Mouse (Mus musculus) stomach, embryonic 14.5 days (tissue): Measurements from ENCODE around the gene Acad9. TPM values are rescaled to one million over a fixed set of nuclear protein-coding genes. Genes with fewer than 3 reads are reported as not detected.

ENCODE experiments used
- ATAC-seq: fragments of 200-750 bp; cut with Nextera tagmentation; 2 replicates; pipeline ENCODE4 v1.8.0; 2017; ENCODE audit warnings: low read depth, moderate TSS enrichment; ENCODE audit not compliant: insufficient number of reproducible peaks, insufficient read depth, low FRiP score
- H3K27ac ChIP-seq: fragments of 300-500 bp; sonication (generic); 2 replicates; pipeline ENCODE4 v1.5.1; 2014; ENCODE audit warnings: mild to moderate bottlenecking, low read length, moderate library complexity, mixed read lengths
- H3K27me3 ChIP-seq: fragments of 300-500 bp; sonication (generic); 2 replicates; pipeline ENCODE4 v1.6.1; 2014; ENCODE audit warnings: low read length, control low read depth, mixed read lengths; ENCODE audit not compliant: control insufficient read depth, insufficient read depth
- H3K36me3 ChIP-seq: fragments of 300-500 bp; sonication (generic); 2 replicates; pipeline ENCODE4 v1.6.1; 2014; ENCODE audit warnings: mild to moderate bottlenecking, control low read depth, low read length, moderate library complexity, mixed read lengths; ENCODE audit not compliant: control insufficient read depth, insufficient read depth
- H3K4me1 ChIP-seq: fragments of 300-500 bp; sonication (generic); 2 replicates; pipeline ENCODE4 v1.6.1; 2014; ENCODE audit warnings: low read length, control low read depth, mixed read lengths; ENCODE audit not compliant: control insufficient read depth, insufficient read depth
- H3K4me2 ChIP-seq: fragments of 300-500 bp; sonication (generic); replicated peaks from 2 replicates; pipeline ENCODE4 v1.6.1; 2014; ENCODE audit warnings: low read depth, low read length, control low read depth
- H3K4me3 ChIP-seq: fragments of 300-500 bp; sonication (generic); 2 replicates; pipeline ENCODE4 v1.5.1; 2014; ENCODE audit warnings: low read depth, low read length, control low read depth
- H3K9ac ChIP-seq: fragments of 300-500 bp; sonication (generic); replicated peaks from 2 replicates; pipeline ENCODE4 v1.6.1; 2014; ENCODE audit warnings: low read depth, mild to moderate bottlenecking, control low read depth, low read length, moderate library complexity, mixed read lengths
- H3K9me3 ChIP-seq: fragments of 300-500 bp; sonication (generic); 2 replicates; pipeline ENCODE4 v1.6.1; 2016; ENCODE audit warnings: low read depth, low read length, control low read depth; ENCODE audit not compliant: control insufficient read depth
- WGBS: fragments of 180-500 bp; shearing (Covaris S2); extraction: QIAGEN DNeasy Blood & Tissue Kit; methylation state at CpG from one replicate; pipeline ENCODE4 v1.1.7; 2014; 5-methylcytosine and 5-hydroxymethylcytosine counted together
- polyA plus RNA-seq: library from polyadenylated mRNA; unstranded; fragments of >200 nt; fragmentation: Nextera tagmentation; extraction: Ambion mirVana; gene quantifications from 2 replicates; pipeline ENCODE4 v1.2.1, GENCODE M21; 2014

Acad9 gene
- polyA plus RNA-seq, 1 experiment from 2014 or later: 76.8 TPM

DNA sequence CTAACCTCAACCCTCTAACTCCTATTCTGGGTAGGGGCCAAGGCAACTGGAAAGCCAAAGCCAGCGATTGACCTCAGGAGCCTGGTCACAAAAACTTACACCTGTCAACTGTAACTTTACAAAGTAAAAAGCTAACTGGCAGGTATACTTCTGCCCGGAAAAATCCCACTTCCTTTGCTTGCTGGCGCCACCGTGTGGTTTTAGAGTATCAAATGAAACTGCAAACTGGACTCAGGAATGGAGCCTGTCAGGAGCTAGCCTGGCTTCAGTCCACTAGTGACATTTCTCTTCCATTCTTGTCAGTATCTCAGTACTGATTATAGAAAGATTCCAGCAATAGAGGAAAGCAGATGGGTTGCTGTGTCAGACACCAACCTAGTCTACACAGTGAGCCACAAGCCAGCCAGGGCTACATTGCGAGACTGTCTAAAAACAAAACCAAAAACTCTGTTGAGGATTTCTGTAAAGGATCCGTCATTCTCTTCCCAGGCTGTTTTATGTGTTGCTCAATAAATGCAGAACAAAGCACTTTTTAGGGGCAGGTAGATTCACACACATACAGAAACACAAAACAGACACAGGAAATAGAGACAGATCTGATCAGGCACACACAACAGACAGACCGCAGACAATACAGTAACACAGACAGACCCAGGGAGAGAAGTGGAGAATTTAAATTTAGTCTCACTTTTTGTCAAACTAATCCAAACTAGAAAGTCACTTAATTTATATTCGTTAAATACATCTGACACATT, 5.5 kb upstream of the Acad9 start:
- H3K27me3 ChIP-seq: no peaks in the 10 kb centered on the region
- ATAC-seq: no peak
- H3K4me3 ChIP-seq: no peak overlapping the region
- H3K9me3 ChIP-seq: no peaks in the 10 kb centered on the region
- H3K36me3 ChIP-seq: no peaks in the 10 kb centered on the region
- H3K4me1 ChIP-seq: no peaks in the 10 kb centered on the region
- WGBS: 33% methylated on average over 8 of the region's 8 CpGs
- no peak overlapping the region for H3K27ac ChIP-seq
- no peak overlapping the region for H3K4me2 ChIP-seq
- H3K9ac ChIP-seq: no peak overlapping the region

DNA sequence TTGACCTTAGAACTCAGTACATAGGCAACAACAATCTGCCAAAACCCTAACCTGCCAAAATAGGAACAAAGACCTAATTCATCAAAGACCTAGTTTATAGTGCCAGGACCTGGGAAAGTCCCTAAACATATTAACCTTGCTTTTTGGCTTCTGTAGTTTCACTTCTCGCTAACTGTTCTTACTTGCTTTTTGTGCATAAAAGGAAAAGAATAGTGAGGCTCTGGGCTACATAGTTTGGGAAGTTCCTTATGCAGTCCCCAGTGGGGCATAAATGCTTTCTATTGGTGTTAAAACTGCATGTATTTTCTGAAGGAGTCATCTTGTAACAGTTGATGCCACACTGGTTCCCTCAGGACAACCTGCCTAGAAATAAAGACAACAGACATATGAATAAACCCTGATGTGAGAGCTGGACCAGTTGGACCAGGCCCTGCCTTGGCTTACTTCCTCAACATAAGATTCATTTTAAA, 1.2 kb upstream of the Acad9 start:
- 97% methylated on average over 1 of the region's 1 CpGs for WGBS
- H3K9me3 ChIP-seq: no peaks in the 10 kb centered on the region
- H3K9ac ChIP-seq: no peak overlapping the region
- H3K4me3 ChIP-seq: no peak overlapping the region
- H3K27ac ChIP-seq: no peak overlapping the region
- no peak overlapping the region for H3K4me2 ChIP-seq
- peaks cover 13% of the 10 kb centered on the region for H3K4me1 ChIP-seq
- H3K36me3 ChIP-seq: no peaks in the 10 kb centered on the region
- ATAC-seq: no peak
- no peaks in the 10 kb centered on the region for H3K27me3 ChIP-seq

DNA sequence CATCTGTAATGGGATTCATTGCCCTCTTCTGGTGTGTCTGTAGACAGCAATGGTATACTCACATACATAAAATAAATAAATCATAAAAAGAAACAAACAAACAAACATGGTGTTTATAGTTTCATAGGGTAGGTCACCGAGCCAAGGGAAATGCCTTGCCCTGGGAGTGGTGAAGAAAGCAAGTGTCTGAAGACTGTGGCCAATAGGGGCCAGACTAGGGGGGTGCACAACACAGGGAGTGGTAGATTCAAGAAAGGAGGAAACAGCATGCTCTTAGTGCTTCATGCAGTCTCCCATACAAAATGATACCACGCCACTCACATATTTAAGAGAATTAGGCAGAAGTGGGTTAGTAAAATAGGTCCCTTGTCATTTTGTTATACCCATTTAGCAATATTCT, 613 bp upstream of the Acad9 start:
- 95% methylated on average over 2 of the region's 2 CpGs for WGBS
- no peaks in the 10 kb centered on the region for H3K9me3 ChIP-seq
- H3K9ac ChIP-seq: no peak overlapping the region
- H3K27ac ChIP-seq: no peak overlapping the region
- H3K4me1 ChIP-seq: peaks cover 13% of the 10 kb centered on the region
- ATAC-seq: no peak
- H3K4me2 ChIP-seq: peak overlapping the region; percentile 59
- H3K36me3 ChIP-seq: no peaks in the 10 kb centered on the region
- H3K27me3 ChIP-seq: no peaks in the 10 kb centered on the region
- peak overlapping the region; percentile 79 for H3K4me3 ChIP-seq

DNA sequence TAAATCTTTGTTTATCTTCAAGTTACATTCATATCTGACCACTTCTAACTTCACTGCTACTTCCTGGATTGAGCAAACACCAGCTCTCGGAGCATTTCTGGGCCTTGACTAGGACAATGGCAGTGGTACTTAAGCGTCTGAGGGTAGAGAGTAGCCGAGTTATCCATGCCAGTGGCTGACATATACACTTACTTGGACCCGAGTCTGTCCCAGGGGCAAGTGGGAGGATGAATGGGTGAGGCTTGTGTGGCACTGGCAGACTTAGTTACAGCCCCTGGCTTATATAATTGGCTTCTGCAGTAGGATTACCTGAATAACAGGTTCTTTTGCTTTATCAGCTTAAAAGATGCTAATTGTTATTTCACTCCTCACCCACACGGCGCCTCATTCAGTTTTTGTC, 2.0 kb downstream of the Acad9 start:
- no peaks in the 10 kb centered on the region for H3K27me3 ChIP-seq
- no peak overlapping the region for H3K9ac ChIP-seq
- ATAC-seq: no peak
- H3K27ac ChIP-seq: no peak overlapping the region
- peaks cover 13% of the 10 kb centered on the region for H3K4me1 ChIP-seq
- H3K4me3 ChIP-seq: no peak overlapping the region
- 82% methylated on average over 6 of the region's 6 CpGs for WGBS
- H3K36me3 ChIP-seq: peaks cover 7% of the 10 kb centered on the region; the same call in 1 of the 2 replicates
- no peaks in the 10 kb centered on the region for H3K9me3 ChIP-seq
- H3K4me2 ChIP-seq: no peak overlapping the region

DNA sequence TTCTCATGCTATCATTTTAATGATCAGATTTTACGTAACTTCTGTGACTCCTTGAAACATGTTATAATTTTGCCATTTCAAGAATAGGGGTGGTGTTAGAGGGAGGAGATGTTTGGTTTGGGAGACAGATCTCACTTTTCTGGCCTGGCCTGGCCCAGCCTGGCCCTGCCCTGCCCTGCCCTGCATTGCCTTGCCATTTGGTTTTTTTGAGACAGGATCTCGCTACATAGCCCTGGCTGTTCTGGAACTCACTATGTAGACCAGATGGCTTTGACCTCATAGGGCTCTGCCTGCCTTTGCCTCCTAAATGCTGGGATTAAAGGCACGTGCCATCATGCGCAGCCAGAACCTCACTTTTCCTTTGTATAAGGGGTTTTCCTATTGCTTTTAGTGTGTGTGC, 4.7 kb downstream of the Acad9 start:
- WGBS: 92% methylated on average over 4 of the region's 4 CpGs
- peaks cover 13% of the 10 kb centered on the region for H3K4me1 ChIP-seq
- no peaks in the 10 kb centered on the region for H3K27me3 ChIP-seq
- no peak overlapping the region for H3K4me2 ChIP-seq
- H3K36me3 ChIP-seq: peaks cover 24% of the 10 kb centered on the region
- H3K9me3 ChIP-seq: no peaks in the 10 kb centered on the region
- H3K9ac ChIP-seq: no peak overlapping the region
- no peak overlapping the region for H3K27ac ChIP-seq
- H3K4me3 ChIP-seq: no peak overlapping the region
- ATAC-seq: no peak

DNA sequence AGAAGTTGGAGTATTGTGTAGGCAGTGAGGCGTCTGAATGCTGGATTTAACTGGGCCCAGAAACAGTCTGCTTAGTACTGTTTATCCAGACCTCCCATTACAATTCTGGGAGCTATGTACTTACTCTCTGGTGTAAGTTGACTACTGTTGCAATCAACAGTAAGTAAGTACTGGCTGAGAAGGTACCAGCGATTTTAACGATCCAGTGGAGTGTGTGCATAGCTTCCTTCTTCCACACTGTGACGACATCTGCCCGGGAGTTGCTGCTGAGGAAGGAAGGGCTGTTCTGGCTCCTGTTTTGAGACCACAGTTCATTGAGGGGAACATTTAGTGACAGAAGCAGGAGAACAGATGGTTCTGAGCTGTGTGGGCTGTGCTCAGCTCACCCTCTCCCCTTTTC, 5.3 kb downstream of the Acad9 start:
- H3K27me3 ChIP-seq: no peaks in the 10 kb centered on the region
- no peak overlapping the region for H3K4me3 ChIP-seq
- H3K9me3 ChIP-seq: no peaks in the 10 kb centered on the region
- H3K9ac ChIP-seq: no peak overlapping the region
- H3K4me2 ChIP-seq: no peak overlapping the region
- no peak for ATAC-seq
- peaks cover 13% of the 10 kb centered on the region for H3K4me1 ChIP-seq
- peaks cover 28% of the 10 kb centered on the region for H3K36me3 ChIP-seq
- no peak overlapping the region for H3K27ac ChIP-seq
- WGBS: 89% methylated on average over 5 of the region's 5 CpGs

DNA sequence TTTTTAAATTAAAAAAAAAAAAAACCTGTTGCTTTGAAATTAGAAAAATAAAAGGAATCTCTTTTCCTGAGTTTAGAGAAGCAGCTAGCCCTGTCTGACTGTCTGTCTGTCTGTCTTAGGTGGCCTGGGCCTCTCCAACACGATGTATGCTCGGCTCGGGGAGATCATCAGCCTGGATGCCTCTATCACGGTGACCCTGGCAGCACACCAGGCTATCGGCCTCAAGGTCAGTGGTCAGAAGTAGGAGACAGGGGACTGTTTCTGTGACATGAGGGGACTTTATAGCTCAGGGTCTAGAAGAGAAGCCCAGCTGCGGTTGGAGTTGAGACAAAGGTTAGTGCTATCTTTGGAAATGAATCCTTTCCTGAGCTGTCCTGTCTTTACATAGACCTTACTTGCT, 8.5 kb downstream of the Acad9 start:
- no peak overlapping the region for H3K27ac ChIP-seq
- WGBS: 93% methylated on average over 6 of the region's 6 CpGs
- H3K9ac ChIP-seq: no peak overlapping the region
- no peak overlapping the region for H3K4me3 ChIP-seq
- no peak for ATAC-seq
- H3K9me3 ChIP-seq: no peaks in the 10 kb centered on the region
- H3K27me3 ChIP-seq: no peaks in the 10 kb centered on the region
- peaks cover 59% of the 10 kb centered on the region for H3K36me3 ChIP-seq
- H3K4me2 ChIP-seq: no peak overlapping the region
- H3K4me1 ChIP-seq: no peaks in the 10 kb centered on the region

DNA sequence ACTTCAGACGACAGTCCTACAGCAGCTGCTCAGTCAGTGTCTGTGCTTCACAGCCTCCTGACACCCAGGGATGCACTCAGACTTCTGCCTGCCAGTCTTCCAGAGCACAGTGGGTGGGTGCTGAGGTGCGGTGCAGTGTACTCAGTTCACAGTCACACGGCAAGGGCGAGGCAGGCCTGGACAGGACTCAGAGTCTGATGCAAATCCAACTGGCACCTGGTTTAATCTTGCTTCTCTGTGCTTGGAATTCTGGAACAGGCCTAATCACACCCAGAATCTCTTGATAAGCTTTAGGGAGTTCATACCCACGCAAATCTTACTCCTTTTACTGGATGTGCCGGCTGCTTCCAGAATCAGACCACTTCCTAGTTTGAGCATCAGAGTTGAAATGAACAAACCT, 9.7 kb downstream of the Acad9 start:
- no peak overlapping the region for H3K4me3 ChIP-seq
- peaks cover 68% of the 10 kb centered on the region for H3K36me3 ChIP-seq
- H3K4me1 ChIP-seq: no peaks in the 10 kb centered on the region
- H3K27ac ChIP-seq: no peak overlapping the region
- H3K4me2 ChIP-seq: no peak overlapping the region
- no peak for ATAC-seq
- no peaks in the 10 kb centered on the region for H3K27me3 ChIP-seq
- H3K9ac ChIP-seq: no peak overlapping the region
- WGBS: 95% methylated on average over 6 of the region's 6 CpGs
- H3K9me3 ChIP-seq: no peaks in the 10 kb centered on the region

DNA sequence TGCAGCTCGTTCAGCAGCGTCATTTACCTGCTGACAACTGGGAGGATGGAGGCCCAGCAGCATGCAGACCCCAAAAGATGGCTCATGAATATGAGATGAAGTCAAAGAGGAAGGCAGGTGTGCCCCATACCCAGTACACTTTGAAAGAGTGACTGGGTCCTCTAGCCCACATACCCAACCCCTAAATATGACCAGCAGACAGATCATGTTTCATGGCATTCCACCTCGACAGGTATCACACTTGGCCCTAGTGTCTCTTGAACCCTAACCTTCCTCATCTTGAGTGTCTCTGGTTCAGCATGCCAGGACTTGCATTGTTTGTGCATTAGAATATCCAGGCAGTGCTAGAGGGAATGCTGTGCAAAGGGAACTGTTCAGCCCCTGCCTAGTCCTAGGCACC, 11.6 kb downstream of the Acad9 start:
- peaks cover 76% of the 10 kb centered on the region for H3K36me3 ChIP-seq
- H3K27ac ChIP-seq: no peak overlapping the region
- no peak overlapping the region for H3K4me3 ChIP-seq
- no peak for ATAC-seq
- no peaks in the 10 kb centered on the region for H3K4me1 ChIP-seq
- no peak overlapping the region for H3K4me2 ChIP-seq
- no peak overlapping the region for H3K9ac ChIP-seq
- 95% methylated on average over 3 of the region's 3 CpGs for WGBS
- H3K9me3 ChIP-seq: no peaks in the 10 kb centered on the region
- H3K27me3 ChIP-seq: no peaks in the 10 kb centered on the region
